Mouse (Mus musculus): ENCODE measurements around the gene Insrr. TPM values are rescaled to one million over a fixed set of nuclear protein-coding genes. Genes with fewer than 3 reads are reported as not detected.

Insrr gene
- polyA plus RNA-seq, 1 experiment from 2014 or later: 1.9 TPM

DNA sequence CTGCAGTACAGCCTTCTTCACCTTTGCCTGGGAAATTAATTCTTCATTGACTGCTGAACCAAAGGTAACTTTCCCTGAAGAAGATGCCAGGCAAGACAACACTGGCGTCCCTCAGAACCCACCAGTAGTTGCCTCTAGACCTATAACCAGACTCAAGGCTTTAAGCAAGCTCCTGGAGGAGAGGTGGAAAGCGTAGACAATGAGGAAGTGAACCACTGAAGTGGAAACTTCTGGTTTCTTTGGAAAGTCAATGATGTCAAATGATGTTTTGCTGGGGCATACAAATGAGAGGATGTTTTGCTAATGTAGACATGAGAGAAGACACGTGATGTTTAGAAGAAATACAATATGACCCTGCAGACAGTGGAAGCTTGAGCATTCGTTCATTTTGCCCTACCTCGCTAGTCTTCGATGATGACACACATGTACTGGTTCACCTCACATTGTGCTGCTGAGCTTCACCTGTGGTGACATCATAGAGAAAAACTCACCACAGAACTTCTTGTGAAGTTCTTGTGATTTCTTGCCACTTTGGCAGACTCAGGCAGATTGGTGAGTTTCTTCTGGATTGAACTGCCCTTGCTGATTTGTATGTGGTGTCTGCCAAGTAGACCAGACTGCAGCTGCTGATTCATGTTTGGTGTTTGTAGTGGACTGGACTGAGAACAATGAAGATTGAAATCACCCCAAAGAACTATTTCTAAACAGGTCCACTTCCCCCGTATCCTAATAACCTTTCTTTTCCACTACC, 35.5 kb downstream of the Insrr start:
- WGBS: 80% methylated on average over 7 of the region's 7 CpGs
- H3K4me3 ChIP-seq (replicated peaks; ENCODE audit: low read depth, low read length): no peak overlapping the region

DNA sequence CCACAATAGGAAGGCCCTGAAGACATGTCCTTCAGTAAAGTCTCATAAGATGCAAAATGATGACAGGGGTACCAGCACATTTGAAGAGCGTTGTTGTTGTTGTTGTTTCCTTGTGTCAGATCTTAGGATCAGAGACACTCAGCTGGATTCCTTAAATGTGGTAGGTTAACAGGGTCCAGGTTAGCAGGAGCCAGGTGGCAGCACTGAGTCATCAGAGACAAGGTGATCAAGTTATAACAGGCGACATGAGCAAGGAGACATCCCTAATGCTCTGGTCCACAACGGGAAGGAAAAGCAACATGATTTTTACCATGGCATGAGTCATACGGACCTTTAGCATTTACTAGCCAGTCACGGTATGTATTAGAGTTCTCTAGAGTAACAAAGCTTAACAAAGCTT, 36.7 kb downstream of the Insrr start:
- Histone ChIP-seq H3K9ac (ENCODE audit: low read depth, low read length) (no peak overlapping the region), H3K27me3 (ENCODE audit: insufficient read depth, low read length) (no peaks in the 10 kb centered on the region), H3K36me3 (ENCODE audit: insufficient read depth, low read length) (no peaks in the 10 kb centered on the region), H3K4me1 (replicated peaks; ENCODE audit: insufficient read depth, low read length) (no peaks in the 10 kb centered on the region), H3K27ac (no peak overlapping the region), H3K9me3 (replicated peaks; ENCODE audit: low read length) (no peaks in the 10 kb centered on the region), H3K4me2 (ENCODE audit: low read length) (no peak overlapping the region), H3K4me3 (replicated peaks; ENCODE audit: low read depth, low read length) (no peak overlapping the region)
- no peak for DNase-seq (ENCODE audit: low spot score)
- 69% methylated on average over 5 of the region's 5 CpGs for WGBS
- no peak for ATAC-seq (replicated peaks; ENCODE audit: low FRiP score, low read depth)
- TF ChIP-seq CTCF (IDR thresholded peaks at IDR 0.05; ENCODE audit: low read depth): peak; percentile 51; the same call in 1 of the 2 replicates

More for the DNA sequence above, 35.5 kb downstream of the Insrr start:
- ATAC-seq (replicated peaks; ENCODE audit: low FRiP score, low read depth) (no peak), DNase-seq (ENCODE audit: low spot score) (no peak)
- Histone ChIP-seq H3K9ac (ENCODE audit: low read depth, low read length) (no peak overlapping the region), H3K27ac (no peak overlapping the region), H3K4me1 (replicated peaks; ENCODE audit: insufficient read depth, low read length) (no peaks in the 10 kb centered on the region), H3K27me3 (ENCODE audit: insufficient read depth, low read length) (no peaks in the 10 kb centered on the region), H3K9me3 (replicated peaks; ENCODE audit: low read length) (no peaks in the 10 kb centered on the region), H3K36me3 (ENCODE audit: insufficient read depth, low read length) (no peaks in the 10 kb centered on the region), H3K4me2 (ENCODE audit: low read length) (no peak overlapping the region)
- TF ChIP-seq CTCF (IDR thresholded peaks at IDR 0.05; ENCODE audit: low read depth): no peak

DNA sequence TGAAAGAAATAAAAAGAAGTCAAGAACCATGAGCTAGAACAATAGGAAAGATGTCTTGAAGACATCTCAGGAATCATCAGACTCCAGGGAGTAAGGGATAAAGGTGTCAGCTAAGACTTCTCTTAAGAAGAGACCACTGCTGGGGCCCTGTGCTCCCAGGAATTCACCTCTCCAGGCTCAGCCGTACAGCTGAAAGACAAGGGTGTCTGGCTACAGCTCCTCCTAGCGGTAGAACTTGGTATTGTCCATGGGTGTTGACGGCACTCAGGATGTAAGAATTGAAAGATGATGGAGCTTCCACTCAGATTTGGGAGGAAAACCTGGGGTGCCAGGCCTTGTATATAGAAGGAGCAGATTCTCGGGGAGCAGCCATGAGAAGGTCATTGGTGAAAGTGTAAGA, 41.9 kb downstream of the Insrr start:
- Histone ChIP-seq H3K4me3 (replicated peaks; ENCODE audit: low read depth, low read length) (no peak overlapping the region), H3K36me3 (ENCODE audit: insufficient read depth, low read length) (no peaks in the 10 kb centered on the region), H3K9ac (ENCODE audit: low read depth, low read length) (no peak overlapping the region), H3K4me2 (ENCODE audit: low read length) (no peak overlapping the region), H3K9me3 (replicated peaks; ENCODE audit: low read length) (no peaks in the 10 kb centered on the region), H3K27ac (no peak overlapping the region), H3K27me3 (ENCODE audit: insufficient read depth, low read length) (no peaks in the 10 kb centered on the region), H3K4me1 (replicated peaks; ENCODE audit: insufficient read depth, low read length) (no peaks in the 10 kb centered on the region)
- 0% methylated on average over 4 of the region's 4 CpGs for WGBS
- ATAC-seq (replicated peaks; ENCODE audit: low FRiP score, low read depth) (no peak), DNase-seq (ENCODE audit: low spot score) (peak; percentile 77)
- TF ChIP-seq CTCF (IDR thresholded peaks at IDR 0.05; ENCODE audit: low read depth): peak; percentile 96

DNA sequence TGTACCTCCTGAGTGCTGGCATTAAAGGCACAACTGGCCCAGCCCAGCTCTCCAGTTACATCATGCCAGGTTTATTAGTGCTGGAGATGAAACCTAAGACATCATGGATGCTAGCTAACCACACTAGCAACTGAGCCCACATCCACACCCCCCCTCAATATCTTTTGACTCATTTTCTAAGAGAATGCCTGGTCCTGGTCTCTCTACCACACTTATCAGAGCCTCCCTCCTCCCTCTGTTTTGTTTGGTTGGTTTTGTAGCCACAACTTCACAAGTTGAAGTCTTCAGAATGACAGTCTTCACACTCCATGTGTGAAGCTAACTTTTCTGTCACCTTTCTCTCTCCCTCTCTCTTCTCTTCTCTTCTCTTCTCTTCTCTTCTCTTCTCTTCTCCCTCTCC, 44.1 kb downstream of the Insrr start:
- ATAC-seq (replicated peaks; ENCODE audit: low FRiP score, low read depth): no peak
- TF ChIP-seq CTCF (IDR thresholded peaks at IDR 0.05; ENCODE audit: low read depth): no peak

DNA sequence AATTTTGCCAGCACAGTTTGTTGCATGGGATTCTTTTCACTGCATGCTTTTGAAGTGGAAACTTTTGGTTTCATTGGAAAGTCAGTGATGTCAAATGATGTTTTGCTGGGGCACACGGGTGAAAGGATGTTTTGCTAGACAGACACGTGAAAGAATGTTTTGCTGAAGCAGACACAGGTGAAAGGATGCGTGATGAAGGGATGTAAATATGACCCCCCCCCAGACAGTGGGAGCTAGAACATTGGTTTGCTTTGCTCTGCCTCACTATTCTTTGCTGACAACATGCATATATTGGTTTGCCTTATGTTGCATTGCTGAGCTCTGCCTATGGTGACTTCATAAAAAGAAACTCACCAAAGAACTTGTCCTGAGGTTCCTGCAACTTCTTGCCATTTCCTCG, 48.2 kb downstream of the Insrr start:
- no peak overlapping the region for H3K9ac ChIP-seq (ENCODE audit: low read depth, low read length)
- 82% methylated on average over 4 of the region's 4 CpGs for WGBS
- H3K27me3 ChIP-seq (ENCODE audit: insufficient read depth, low read length): no peaks in the 10 kb centered on the region
- DNase-seq (ENCODE audit: low spot score): no peak
- H3K4me3 ChIP-seq (replicated peaks; ENCODE audit: low read depth, low read length): no peak overlapping the region
- no peak overlapping the region for H3K4me2 ChIP-seq (ENCODE audit: low read length)
- no peaks in the 10 kb centered on the region for H3K4me1 ChIP-seq (replicated peaks; ENCODE audit: insufficient read depth, low read length)
- H3K36me3 ChIP-seq (ENCODE audit: insufficient read depth, low read length): no peaks in the 10 kb centered on the region
- ATAC-seq (replicated peaks; ENCODE audit: low FRiP score, low read depth): no peak
- no peak for TF ChIP-seq CTCF (IDR thresholded peaks at IDR 0.05; ENCODE audit: low read depth)
- H3K9me3 ChIP-seq (replicated peaks; ENCODE audit: low read length): no peaks in the 10 kb centered on the region
- no peak overlapping the region for H3K27ac ChIP-seq

More for the DNA sequence above, 44.1 kb downstream of the Insrr start:
- no peaks in the 10 kb centered on the region for H3K36me3 ChIP-seq (ENCODE audit: insufficient read depth, low read length)
- H3K4me1 ChIP-seq (replicated peaks; ENCODE audit: insufficient read depth, low read length): no peaks in the 10 kb centered on the region
- no peak overlapping the region for H3K9ac ChIP-seq (ENCODE audit: low read depth, low read length)
- no peak for DNase-seq (ENCODE audit: low spot score)
- H3K9me3 ChIP-seq (replicated peaks; ENCODE audit: low read length): no peaks in the 10 kb centered on the region
- H3K4me2 ChIP-seq (ENCODE audit: low read length): no peak overlapping the region
- no peak overlapping the region for H3K27ac ChIP-seq
- no peak overlapping the region for H3K4me3 ChIP-seq (replicated peaks; ENCODE audit: low read depth, low read length)
- H3K27me3 ChIP-seq (ENCODE audit: insufficient read depth, low read length): no peaks in the 10 kb centered on the region

GRCm38 (mm10) chr3:87846186-87846585, 49.4 kb downstream of the Insrr start:
- no peaks in the 10 kb centered on the region for H3K36me3 ChIP-seq (ENCODE audit: insufficient read depth, low read length)
- H3K9me3 ChIP-seq (replicated peaks; ENCODE audit: low read length): no peaks in the 10 kb centered on the region
- no peak overlapping the region for H3K27ac ChIP-seq
- H3K4me2 ChIP-seq (ENCODE audit: low read length): no peak overlapping the region
- H3K27me3 ChIP-seq (ENCODE audit: insufficient read depth, low read length): no peaks in the 10 kb centered on the region
- TF ChIP-seq CTCF (IDR thresholded peaks at IDR 0.05; ENCODE audit: low read depth): no peak
- H3K4me1 ChIP-seq (replicated peaks; ENCODE audit: insufficient read depth, low read length): no peaks in the 10 kb centered on the region
- ATAC-seq (replicated peaks; ENCODE audit: low FRiP score, low read depth) (no peak), DNase-seq (ENCODE audit: low spot score) (no peak)
- H3K4me3 ChIP-seq (replicated peaks; ENCODE audit: low read depth, low read length): no peak overlapping the region
- 68% methylated on average over 4 of the region's 4 CpGs for WGBS
- H3K9ac ChIP-seq (ENCODE audit: low read depth, low read length): no peak overlapping the region
